Mouse (Mus musculus) ES-E14 (cell line): ENCODE data around the gene Sema3f. TPM values are rescaled to one million over a fixed set of nuclear protein-coding genes. Genes with fewer than 3 reads are reported as not detected.

ENCODE experiments used
- DNase-seq: peaks from one replicate; pipeline ENCODE4 v3.0.0-alpha.2; 2013; ENCODE audit warnings: low read depth, low spot score
- H3K27ac ChIP-seq: 2 replicates; pipeline ENCODE4 v1.5.1; 2012; ENCODE audit warnings: low read depth, mild to moderate bottlenecking, low read length, moderate library complexity, mixed read lengths; ENCODE audit not compliant: poor library complexity, insufficient read depth, severe bottlenecking
- H3K36me3 ChIP-seq: 2 replicates; pipeline ENCODE4 v1.6.1; 2012; ENCODE audit warnings: mild to moderate bottlenecking, low read length, moderate library complexity, mixed read lengths; ENCODE audit not compliant: control insufficient read depth, poor library complexity, insufficient read depth, severe bottlenecking
- H3K4me1 ChIP-seq, 2 experiments: fragments of 150-350 bp in 1 of 2; sonication (generic) in 1 of 2; 2 replicates each; pipeline ENCODE4 v1.6.1; 2012; ENCODE audit warnings: low read length in 2 of 2, mild to moderate bottlenecking in 1 of 2, mixed read lengths in 1 of 2; ENCODE audit not compliant: control insufficient read depth in 2 of 2, insufficient read depth in 2 of 2, poor library complexity in 1 of 2
- H3K4me3 ChIP-seq, 2 experiments: fragments of 150-350 bp in 1 of 2; sonication (generic) in 1 of 2; 2 replicates each; pipeline ENCODE4 v1.5.1; 2012; ENCODE audit warnings: low read length in 2 of 2, low read depth in 1 of 2, mild to moderate bottlenecking in 1 of 2, mixed read lengths in 1 of 2; ENCODE audit not compliant: insufficient read depth in 1 of 2, poor library complexity in 1 of 2, severe bottlenecking in 1 of 2
- H3K9ac ChIP-seq: 2 replicates; pipeline ENCODE4 v1.6.1; 2012; ENCODE audit warnings: low read depth, mild to moderate bottlenecking, low read length, mixed read lengths; ENCODE audit not compliant: poor library complexity, insufficient read depth, severe bottlenecking
- H3K9me3 ChIP-seq: fragments of 150-350 bp; sonication (generic); 2 replicates; pipeline ENCODE4 v1.6.1; 2012; ENCODE audit warnings: low read depth, mild to moderate bottlenecking, low read length; ENCODE audit not compliant: control insufficient read depth, insufficient read depth
- CHD2 ChIP-seq: IDR thresholded peaks from 2 replicates; pipeline ENCODE4 v1.6.1; 2014; ENCODE audit warnings: mild to moderate bottlenecking, low read depth, low read length, inconsistent platforms
- HCFC1 ChIP-seq: IDR thresholded peaks from 2 replicates; pipeline ENCODE4 v1.6.1; 2012; ENCODE audit warnings: low read length, inconsistent platforms, borderline replicate concordance; ENCODE audit not compliant: insufficient read depth
- MAFK ChIP-seq: IDR thresholded peaks from 2 replicates; pipeline ENCODE4 v1.6.1; 2014; ENCODE audit warnings: mild to moderate bottlenecking, low read depth, low read length, inconsistent platforms; ENCODE audit not compliant: insufficient read depth
- ZC3H11A ChIP-seq: IDR thresholded peaks from 2 replicates; pipeline ENCODE4 v1.6.1; 2012; ENCODE audit warnings: low read depth, mild to moderate bottlenecking, inconsistent platforms, low read length, borderline replicate concordance
- ZNF384 ChIP-seq: IDR thresholded peaks from 2 replicates; pipeline ENCODE4 v1.6.1; 2012; ENCODE audit warnings: low read depth, low read length, inconsistent platforms
- in situ Hi-C, 2 experiments: fragments of 600-800 bp; cut with MboI; formaldehyde crosslinking; loops; one replicate each; pipeline ENCODE4 v1.15.1; 2025; ENCODE audit warnings: low sequenced_read_pairs in 2 of 2, inconsistent platforms in 1 of 2; ENCODE audit not compliant: unreplicated experiment in 2 of 2
- total RNA-seq: library from RNA; depleted of rRNA; stranded (reverse); fragments of 300-350 nt; gene quantifications from 2 replicates; pipeline ENCODE4 v1.2.3, GENCODE M21; 2012

Gene Sema3f
- total RNA-seq, 1 experiment = 11.6 TPM

DNA sequence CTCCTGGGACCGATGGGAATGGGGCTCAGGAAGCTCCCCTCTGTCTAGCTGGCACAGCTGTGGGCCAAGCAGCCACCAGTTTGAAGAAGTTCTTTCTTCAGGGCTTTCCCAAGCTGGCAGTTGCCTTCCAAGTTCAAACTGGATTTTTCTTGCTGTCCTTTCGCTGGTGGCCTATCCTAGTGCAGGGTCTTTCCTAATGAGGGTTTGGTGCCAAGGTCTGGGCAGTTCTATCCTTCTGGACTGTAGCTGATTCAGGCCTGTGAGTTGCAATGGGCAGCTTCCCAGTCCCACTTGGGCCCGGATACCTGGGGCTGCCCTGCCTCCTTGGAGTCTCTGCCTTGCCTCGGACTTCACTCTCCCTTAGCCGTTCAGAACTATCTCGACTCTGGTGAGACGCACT is 60.0 kb downstream of the Sema3f start:
- DNase-seq = no peak
- no peak overlapping the region for H3K4me3 ChIP-seq
- H3K4me1 ChIP-seq = peaks cover 0 to 9% of the 10 kb centered on the region in 2 experiments; a peak in 1 of 4 replicates
- in situ Hi-C loops = no loop called here
- no peaks in the 10 kb centered on the region for H3K36me3 ChIP-seq
- H3K9me3 ChIP-seq = no peaks in the 10 kb centered on the region
- TF ChIP-seq ZC3H11A = no peak
- TF ChIP-seq HCFC1 = no peak
- TF ChIP-seq ZNF384 = no peak
- TF ChIP-seq CHD2 = no peak
- no peak for TF ChIP-seq MAFK
- no peak overlapping the region for H3K27ac ChIP-seq
- no peak overlapping the region for H3K9ac ChIP-seq

DNA sequence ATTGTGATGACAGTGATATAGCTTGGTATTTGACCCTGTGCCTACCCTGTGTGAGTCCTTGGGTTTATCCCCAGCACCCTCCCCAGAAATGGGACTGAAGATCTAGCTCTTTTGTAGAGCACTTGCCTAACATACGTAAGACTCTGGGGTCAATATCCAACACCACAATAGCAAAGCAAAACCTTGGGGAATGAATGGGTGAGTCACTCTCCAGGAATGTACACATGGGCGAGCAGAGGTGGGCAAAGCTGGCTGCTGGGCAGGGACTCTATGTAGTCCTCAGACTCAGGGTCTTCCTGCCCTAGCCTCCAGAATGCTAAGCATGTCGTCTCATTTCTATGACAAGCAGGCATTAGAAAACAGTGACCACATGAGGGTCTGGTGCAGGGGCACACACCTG is 61.5 kb downstream of the Sema3f start:
- no peak overlapping the region for H3K27ac ChIP-seq
- no peak for DNase-seq
- in situ Hi-C loops = no loop called here
- H3K4me3 ChIP-seq = no peak overlapping the region
- no peak overlapping the region for H3K9ac ChIP-seq
- H3K9me3 ChIP-seq = no peaks in the 10 kb centered on the region
- no peak for TF ChIP-seq CHD2
- TF ChIP-seq ZNF384 = no peak
- TF ChIP-seq MAFK = no peak
- TF ChIP-seq HCFC1 = no peak
- TF ChIP-seq ZC3H11A = no peak
- H3K36me3 ChIP-seq = no peaks in the 10 kb centered on the region
- peaks cover 5 to 9% of the 10 kb centered on the region in 2 experiments; a peak in 3 of 4 replicates for H3K4me1 ChIP-seq

DNA sequence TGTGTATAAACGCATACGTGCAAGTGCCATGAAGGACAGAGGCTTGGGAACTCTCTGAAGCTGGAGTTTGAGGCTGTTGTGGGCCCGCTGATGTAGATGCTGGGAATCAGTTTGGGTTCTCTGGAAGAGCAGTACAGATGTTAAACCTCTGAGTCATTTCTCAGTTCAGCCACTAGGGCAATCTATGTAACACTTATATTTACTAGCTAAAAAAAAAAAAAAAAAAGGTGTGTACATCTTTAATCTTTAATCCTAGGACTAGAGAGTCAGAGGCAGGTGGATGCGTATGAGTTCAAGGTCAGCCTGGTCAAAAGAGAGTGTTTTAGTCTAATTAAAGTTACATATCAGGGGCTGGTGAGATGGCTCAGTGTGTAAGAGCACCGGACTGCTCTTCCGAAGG is 63.3 kb downstream of the Sema3f start:
- DNase-seq = no peak
- no peak overlapping the region for H3K27ac ChIP-seq
- H3K4me1 ChIP-seq = peaks cover 5 to 10% of the 10 kb centered on the region in 2 experiments; a peak in 3 of 4 replicates
- in situ Hi-C loops = no loop called here
- no peaks in the 10 kb centered on the region for H3K36me3 ChIP-seq
- H3K4me3 ChIP-seq = no peak overlapping the region
- no peak overlapping the region for H3K9ac ChIP-seq
- no peaks in the 10 kb centered on the region for H3K9me3 ChIP-seq
- no peak for TF ChIP-seq CHD2
- TF ChIP-seq MAFK = no peak
- peak; percentile 58; the same call in 1 of the 2 replicates for TF ChIP-seq ZNF384
- TF ChIP-seq ZC3H11A = no peak
- no peak for TF ChIP-seq HCFC1

DNA sequence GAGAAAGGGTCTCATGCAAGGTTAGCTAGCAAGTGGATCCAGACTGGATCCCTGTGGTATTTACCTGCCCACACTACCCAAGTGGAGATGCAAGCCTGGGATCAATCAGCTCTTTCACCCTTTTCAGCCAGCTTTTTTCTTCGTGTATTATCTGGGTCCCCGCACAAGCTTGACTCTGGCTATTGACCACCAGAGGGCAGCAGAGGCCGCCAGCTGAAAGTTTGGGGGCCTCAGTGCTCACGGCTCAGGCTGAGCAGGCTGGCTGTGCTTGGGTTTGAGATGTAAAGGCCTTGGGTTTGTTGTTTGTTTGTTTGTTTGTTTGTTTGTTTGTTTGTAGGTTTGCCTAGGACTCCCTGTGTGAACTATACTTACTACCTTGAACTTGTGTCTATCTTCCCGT is 64.7 kb downstream of the Sema3f start:
- H3K4me1 ChIP-seq = peaks cover 8 to 11% of the 10 kb centered on the region in 2 experiments; a peak in 3 of 4 replicates
- H3K27ac ChIP-seq = no peak overlapping the region
- no peak for DNase-seq
- H3K9ac ChIP-seq = 0 out of 2 replicates have a peak overlapping the region, but pooled peaks have one; percentile 5
- H3K9me3 ChIP-seq = no peaks in the 10 kb centered on the region
- no peak overlapping the region for H3K4me3 ChIP-seq
- TF ChIP-seq ZNF384 = no peak
- TF ChIP-seq CHD2 = no peak
- TF ChIP-seq HCFC1 = no peak
- no peak for TF ChIP-seq ZC3H11A
- no peak for TF ChIP-seq MAFK
- no peaks in the 10 kb centered on the region for H3K36me3 ChIP-seq
- in situ Hi-C loops = no loop called here
